Mouse (Mus musculus): ENCODE results near the gene Notch1.
A peak's percentile ranks its signal among the peaks of the same experiment; 100 is the strongest.

Notch1 gene

DNA sequence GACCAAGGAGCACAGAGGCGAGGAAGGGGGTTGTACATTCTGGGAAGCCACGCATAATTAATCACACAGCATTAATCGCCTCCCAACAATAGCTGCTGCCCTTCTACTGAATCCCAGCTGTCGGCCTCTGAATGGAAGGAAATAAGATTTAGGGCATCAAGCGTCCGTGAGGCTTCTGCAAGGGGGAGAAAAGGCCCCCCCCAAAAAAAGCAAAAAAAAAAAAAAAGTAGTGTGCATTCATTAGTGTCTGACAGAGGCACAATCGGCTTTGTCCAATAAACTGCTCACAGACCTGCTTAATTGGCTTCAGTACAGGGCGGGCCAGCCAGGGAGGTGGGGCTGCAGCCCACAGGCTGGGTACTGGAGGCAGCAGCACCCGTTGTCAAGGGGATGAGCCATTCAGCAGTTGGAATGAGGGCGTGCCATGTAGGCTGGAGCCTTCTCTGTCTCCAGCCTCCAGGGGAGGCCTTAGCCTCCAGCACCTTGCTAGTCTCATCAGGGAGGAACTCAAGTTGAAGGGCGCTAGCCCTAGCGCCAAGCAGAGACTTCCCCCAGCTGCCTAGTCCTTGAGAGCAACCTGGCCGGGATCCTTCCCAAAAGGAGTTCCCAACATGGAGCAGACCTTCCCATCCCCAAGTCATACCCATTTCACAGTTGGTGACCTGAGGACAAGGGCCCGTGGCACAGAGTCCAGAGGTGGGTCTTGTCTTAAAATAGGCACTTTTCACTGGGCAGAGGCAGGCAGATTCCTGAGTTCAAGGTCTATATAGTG, 15.7 kb downstream of the Notch1 start:
- peak; percentile 82 for DNase-seq (ENCODE audit: low read depth, low spot score)

DNA sequence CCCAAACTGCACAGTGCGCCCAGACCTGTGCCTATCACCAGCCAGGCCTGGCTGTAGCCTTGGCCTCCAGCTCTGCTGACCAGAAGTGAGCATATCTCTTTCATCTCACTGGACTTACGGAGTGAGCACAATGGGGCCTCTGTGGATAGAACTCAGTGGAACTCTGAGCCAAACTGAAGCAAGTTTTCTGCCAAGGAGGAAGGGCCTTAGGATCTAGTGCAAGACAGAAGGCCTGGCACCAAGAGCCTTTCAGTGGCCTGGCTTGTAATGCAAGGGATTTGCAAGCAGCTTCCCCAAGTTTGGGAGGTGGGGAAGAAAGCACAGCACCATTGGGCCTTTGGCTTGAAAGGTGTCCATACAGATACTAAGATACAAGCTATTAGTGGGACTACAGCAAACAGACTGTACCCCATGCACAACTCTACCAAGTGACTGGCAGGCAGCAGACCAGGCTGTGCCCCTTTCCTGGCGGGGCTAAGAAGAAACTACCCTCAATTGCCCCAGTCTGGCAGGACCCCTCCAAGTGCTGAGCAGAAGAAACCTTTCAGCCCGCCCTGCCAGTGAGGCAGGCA, 16.4 kb downstream of the Notch1 start:
- no peak for DNase-seq (ENCODE audit: low read depth, low spot score)

DNA sequence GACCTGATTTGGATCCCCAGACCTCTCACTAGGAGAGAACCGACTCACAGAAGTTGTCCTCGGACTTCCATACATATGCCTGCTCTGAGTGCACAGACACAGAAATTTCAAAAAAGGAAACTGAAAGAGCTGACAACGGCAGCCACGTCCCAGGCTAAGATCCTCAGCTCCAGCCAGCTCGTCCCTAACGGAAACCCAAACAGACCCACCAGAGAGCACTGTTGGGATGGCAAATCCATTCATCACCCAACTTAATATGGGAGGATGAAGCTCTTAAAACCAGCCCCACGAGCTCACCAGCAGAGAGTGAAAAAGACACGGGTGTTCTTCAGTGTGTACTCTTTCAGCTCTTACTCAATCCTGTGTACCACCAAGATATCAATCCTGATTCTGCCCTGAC, 17.8 kb downstream of the Notch1 start:
- no peak for DNase-seq (ENCODE audit: low read depth, low spot score)

DNA sequence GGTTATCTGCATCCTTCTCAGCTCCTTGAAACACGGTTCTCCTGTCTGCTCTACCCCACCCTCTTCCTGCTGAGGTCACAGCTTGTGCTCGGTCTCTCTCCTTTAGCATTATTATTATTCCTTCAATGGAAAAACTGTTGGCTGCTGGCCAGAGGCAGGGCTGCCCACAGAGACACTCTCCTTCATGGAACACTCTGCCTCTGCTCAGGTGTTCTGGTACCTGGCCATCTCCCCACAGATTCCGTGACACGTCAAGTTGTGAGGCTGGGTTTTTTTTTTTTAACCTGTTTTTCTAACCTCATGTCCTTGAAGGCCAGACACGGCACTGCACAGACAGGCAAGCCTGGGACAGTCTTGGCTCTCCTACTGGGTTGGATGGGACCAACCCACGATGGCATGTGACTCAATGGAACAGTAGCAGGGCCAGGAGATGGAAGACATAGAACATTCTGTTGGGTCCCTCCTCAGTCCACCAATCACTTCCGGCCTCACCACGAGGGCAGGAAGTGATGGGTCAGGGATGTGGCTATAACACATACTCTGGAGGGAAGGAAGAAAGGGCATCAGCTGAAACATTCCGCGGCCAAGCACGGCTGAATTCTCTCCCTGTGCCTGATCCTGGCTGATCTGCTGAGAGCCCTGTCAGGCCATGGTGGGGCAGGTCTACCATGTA, 18.5 kb downstream of the Notch1 start:
- DNase-seq (ENCODE audit: low read depth, low spot score): no peak

DNA sequence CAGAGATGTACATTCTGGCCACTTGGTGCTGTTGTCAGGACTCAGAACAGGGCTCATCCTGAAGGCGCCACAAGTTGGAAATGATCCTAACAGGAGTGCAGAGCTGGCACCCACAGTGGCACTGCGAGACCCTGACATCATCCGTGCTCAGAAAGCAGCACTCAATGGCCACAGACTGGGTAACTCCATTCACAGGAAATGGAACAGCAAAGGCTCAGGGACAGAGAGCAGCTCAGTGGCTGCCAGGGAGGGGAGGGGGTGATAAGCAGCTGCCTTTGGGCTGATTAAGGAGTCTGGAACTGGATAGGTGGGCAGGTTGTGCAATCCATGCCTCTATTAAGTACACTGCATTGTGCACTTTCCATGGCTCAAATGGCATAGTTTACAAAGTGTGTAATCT, 20.0 kb downstream of the Notch1 start:
- DNase-seq (ENCODE audit: low read depth, low spot score): no peak

DNA sequence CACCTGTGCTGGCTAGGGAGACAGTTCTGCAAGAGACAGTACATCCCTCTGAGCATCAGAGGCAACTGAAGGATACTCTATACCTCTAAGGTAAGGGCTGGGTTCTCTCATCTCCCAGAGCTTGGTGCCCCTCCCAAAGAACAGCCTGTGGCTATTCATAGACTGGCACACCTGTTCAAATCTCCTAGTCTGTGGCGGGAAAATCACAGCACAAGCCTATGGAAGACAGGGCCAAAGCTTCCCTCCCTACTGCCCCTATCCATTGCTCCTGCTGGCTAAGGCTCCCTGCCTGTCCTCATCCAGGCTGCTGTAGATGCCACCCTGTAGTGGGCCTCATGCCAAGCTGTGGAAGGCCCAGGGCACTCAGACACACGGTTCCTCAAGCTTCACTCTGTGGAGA, 20.8 kb downstream of the Notch1 start:
- no peak for DNase-seq (ENCODE audit: low read depth, low spot score)

DNA sequence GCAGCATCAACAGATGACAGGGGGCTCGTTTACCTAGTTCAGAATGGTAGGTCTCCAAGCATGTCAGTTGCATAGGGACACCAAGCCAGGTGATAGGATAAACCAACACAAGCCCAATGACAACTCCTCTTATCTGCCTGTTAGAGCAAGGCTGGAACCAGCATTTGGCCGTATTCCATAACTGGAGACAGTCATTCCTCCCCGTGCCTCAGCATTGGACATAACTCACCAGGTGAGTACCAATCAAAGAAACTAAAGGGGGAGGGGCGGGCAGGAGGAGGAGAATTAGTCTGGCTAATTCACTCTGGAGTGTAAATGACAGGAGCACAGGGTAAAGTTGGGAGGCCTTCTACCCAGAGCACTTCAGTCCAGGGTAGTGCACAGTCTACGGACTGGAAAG, 21.5 kb downstream of the Notch1 start:
- no peak for DNase-seq (ENCODE audit: low read depth, low spot score)

DNA sequence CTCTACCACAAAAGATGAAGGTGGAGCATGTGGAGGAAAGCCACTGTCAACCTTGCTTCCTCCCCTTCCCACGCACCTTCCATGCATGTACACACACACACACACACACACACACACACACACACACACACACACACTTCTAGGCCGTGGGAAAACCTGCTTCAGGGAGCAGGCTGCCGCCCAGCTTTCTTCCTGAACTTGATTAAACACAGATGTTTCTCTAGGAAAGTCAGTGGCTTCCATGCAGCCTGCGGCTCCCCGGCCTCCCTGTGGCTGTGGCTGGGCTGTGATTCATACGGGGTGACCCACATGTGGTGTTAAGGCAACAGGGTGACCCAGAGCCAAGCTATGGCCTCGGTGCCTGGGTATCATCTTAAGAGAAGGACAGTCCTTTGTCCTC, 22.1 kb downstream of the Notch1 start:
- no peak for DNase-seq (ENCODE audit: low read depth, low spot score)

DNA sequence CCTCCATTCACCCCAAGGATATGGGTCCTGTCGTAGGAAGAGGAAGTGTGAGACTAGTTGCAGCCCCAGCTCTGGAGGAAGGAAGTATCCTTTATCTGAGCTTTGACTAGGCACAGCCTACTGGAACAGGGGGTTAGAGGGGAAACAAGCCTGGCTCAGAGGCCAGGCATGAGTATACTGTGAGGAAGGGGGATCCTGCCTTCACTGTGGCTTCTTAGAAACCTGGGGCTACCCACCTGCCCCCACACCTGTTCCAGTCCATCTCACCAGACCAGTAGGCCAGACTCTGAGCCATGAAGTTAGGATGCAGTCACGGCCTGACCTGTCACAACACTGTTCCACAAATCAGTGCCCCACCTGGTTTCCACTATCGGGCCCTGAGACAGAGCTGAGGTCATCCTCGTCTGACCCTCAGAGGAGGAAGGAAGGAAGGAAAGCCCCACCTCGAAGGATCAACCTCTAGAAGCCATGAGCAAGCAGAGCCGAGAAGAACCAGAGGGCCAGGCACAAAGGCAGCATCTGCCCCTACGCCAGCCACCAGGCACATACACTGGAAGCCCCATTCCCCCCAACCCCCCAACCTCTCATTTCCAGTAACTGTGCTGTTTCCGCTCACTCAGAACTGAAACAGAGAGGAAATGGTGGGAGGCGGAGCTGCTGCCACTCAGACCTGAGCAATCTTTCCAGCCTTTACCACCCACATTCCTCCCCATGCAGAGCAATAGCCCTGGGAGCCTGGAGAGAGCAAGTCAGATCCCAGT, 23.3 kb downstream of the Notch1 start:
- no peak for DNase-seq (ENCODE audit: low read depth, low spot score)

DNA sequence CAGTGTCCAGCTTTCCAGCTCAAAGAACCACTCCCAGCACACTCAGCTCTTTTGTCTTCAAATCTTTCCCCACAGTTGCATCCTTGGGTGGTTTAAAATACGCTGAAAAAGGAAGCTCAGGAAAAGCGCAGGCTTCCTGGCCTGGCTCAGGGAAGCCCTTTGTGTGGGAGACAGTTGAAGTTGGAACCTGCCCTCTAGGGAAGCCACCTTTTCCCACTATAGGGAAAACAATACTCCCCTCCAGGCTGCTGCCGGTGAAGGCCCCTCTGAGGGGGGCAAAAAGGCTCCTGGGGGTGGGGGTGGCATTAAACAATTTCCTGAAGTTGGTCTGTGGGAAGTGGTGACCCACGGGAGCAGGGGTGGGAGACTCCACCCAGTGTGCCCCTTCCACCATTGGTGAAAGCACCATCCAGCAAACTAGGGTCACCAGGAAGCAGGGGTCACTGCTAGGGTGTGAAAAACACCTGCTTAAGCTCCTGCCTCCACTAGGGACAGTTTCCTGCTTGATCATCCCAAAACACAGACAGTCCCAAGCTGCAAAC, 25.6 kb downstream of the Notch1 start:
- no peak for DNase-seq (ENCODE audit: low read depth, low spot score)

DNA sequence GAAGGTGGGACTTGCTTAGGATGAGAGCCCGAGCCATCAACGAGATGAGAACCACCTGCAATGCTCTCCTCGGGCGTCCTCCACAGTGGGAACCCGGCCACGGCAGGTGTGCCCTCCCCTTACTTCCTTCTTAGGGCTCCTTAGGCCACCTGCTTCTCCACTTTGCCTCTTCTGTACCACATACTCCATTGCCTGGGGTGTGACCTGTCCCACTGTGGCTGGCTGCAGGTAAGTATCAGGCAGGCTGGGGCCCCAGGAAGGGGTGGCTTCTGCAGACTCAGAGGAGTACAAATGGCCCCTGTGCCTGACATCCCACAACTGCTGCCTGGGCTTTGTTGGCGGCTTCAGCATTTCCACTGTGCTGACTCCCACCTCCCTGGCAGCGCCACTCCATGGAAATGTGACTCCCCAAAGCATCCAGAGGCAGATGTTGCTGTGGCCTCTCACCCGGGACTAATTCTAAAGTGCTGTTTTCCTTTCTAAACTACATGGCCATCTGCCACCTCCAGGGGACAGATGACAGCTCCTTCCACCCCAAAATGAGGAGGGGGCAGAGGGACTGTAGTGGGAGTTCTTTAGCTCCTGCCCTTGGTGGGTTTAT, 27.8 kb downstream of the Notch1 start:
- DNase-seq (ENCODE audit: low read depth, low spot score): no peak

DNA sequence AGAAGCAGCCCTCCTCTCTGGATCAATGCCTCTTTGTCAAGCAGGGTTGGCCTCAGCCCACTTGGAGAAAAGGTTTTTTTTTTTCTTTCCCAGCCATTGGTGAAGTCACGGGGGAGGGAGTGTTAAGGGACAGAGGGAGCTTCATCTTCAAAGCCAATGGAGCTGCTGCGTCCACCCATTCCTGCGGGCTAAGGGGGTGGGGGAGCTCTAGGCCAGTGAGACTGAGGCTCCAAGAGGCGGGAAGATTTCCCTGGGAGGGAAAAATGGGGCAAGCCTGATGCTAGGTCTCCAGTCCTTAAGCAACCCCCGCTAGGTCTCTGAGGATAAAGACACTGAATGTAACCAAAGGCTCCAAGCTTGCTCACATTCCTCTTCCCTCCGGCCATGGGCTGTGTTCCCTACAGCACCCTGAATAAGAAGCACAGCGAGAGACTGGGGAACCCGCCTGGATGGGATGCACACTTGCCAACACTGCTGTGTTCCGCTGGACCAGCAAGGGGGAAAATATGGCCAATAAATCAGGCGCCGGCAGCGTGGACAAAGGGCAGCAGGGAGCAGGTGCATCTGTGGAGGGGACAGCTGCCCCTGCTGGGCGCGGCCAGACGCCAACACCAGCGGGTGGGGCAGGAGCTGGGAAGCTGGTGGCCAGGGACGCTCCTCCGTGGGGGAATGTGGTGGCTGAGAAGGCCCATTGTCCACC, 29.0 kb downstream of the Notch1 start:
- DNase-seq (ENCODE audit: low read depth, low spot score): no peak

DNA sequence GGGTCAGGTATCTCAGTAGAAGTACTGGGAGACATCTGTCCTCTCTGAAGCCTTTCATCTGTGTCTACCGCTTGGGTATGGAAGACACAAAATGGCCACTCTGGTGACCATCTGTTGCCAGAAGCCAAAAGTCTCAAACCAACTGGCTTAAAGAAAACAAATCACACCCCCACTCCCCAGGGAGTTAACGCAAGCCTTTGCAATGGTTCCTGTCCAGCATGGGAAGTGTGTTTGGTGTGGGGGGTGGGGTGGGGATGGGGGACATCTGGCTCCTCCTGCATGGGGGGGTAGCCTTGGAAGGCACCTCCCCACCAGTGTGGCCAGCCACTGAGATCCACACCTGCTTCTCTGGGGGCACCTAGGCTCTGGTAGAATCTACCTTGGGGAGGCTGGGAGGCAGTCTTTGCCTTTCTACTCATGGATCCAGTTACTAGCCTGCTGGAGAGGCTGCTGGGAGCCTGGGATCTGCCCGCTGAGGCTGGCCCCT, 29.6 kb downstream of the Notch1 start:
- DNase-seq (ENCODE audit: low read depth, low spot score): no peak

DNA sequence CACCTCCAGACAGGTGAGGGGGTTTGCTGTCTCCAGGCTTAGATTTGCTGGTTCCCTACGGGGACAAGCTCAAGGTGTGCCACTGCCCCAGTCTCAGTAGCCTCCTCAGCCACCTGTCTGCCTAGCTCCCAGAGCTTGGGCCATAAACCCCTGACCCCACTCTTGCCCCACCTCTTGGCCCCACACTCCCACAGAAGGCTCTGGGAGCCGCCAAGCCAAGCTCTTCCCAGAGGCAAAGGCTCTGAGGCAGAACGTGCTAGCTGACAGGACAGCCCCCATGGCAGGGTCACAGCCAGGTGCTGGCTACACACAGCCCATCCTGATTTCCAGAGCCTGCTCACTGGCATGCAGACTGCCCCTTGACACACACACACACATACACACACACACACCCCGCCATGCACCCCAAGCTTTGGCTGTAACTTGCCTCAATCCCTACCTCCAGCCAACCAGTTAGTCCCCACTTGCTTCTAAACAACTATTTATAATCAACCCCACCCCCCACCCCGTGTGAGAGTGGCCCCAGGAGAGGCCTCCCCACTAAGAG, 30.1 kb downstream of the Notch1 start:
- no peak for DNase-seq (ENCODE audit: low read depth, low spot score)

DNA sequence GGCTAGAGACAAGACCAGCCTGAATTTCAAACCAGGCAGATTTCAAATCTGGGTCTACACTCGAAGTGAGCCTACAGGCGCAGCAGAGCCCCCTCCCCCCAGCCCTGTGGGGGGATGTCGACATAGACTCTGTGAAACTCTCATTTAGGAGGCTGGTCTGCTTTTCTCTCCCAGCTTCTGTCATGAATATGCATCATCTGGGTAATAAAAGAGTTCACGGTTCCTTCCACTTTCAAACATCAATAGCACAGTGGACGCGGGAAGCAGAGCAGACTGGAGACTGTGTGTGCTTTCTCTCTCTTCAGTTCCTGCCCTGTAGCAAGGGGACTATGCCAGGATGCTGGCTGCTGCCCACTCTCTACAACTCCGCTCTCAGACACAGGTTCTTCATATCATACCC, 30.8 kb downstream of the Notch1 start:
- no peak for DNase-seq (ENCODE audit: low read depth, low spot score)

DNA sequence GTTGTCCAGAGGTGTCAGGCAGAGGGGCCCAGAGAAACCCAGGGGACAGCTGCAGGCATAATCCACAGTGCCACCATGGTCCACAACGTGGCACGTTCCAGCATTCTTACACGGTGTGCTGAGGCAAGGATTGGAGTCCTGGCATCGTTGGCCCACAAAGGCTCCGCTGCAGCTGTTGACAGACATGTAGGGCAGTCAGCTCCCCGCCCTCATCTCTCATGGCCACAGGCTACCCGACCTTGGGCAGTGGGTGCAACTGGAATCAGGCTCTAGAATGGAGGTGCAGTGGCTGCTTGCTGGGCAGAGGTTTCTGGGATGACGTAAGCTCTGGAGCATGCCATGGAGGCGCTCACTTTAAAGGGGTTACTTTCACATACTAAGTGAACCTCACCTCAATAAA, 31.2 kb downstream of the Notch1 start:
- DNase-seq (ENCODE audit: low read depth, low spot score): no peak

DNA sequence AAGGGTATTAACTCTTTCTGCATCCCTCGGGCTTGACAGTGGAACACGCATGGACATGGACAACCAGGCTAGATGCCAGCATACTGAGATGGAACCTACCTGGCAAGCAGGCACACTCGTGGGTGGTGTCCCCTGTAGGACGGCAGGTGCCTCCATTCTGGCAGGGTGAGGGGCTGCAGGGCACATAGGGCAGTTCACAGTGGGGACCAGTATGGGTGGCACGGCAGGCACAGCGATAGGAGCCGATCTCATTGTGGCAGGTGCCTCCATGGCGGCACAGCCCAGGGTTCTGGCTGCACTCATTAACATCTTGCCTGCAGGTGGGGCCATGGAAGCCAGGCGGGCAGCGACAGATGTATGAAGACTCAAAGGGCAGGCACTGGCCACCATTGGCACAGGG, 32.3 kb downstream of the Notch1 start:
- DNase-seq (ENCODE audit: low read depth, low spot score): no peak

DNA sequence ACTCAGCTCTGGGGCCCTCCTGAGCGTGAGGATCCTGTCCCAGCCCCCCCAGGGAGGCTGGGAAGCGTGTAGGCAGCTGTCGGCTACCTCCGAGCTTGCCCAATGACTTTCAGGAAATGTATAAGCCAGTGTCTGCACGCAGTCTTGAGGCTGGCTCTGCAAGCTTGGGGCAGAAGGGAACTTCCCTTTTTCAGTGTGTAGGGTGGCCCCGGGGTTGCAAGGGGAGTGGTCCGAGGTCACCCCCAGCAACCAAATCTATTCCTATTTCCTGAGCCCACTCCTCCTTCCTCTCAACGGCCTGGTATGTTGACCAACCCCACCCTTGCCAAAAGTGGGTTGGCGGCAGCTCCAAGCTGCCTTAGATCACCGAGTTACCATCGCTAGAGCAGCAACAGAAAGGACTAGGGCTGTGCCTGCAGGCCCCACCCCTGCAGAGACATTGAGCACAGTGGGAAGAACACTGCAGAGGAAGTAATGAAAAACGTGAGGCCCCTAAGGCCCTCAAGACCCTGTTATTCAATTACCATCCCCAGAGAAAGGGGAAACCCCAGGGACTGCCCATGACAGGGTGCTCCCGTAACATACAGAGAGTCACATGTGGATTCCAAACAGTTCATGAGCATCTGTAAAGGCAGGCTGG, 33.1 kb downstream of the Notch1 start:
- no peak for DNase-seq (ENCODE audit: low read depth, low spot score)

DNA sequence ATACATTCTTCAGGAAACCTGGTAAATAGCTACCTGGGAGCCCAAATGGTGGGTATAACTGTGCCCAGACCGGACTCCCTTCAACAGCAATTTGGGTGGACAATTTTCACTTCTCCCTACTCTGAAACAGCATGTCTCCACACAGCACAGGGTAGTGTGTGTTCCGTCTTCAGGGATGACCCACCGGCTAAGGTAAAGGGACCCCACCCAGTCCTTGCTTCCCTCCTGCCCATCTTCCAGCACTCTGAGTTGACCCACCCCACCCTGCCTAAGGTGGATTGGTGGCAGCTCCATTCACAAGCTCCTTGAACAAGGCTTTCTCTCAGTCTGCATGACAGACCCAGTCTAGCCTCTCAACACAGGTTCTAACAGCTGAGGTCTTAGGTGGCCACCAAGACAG, 33.6 kb downstream of the Notch1 start:
- no peak for DNase-seq (ENCODE audit: low read depth, low spot score)
